Mouse (Mus musculus) right cerebral cortex, postnatal 36 days (tissue): Measurements from ENCODE around the gene Pard3b.

Source experiments
- DNase-seq, 2 experiments: peaks; one replicate each; pipeline ENCODE4 v3.0.0; 2022; ENCODE audit warnings: low spot score in 2 of 2, mixed read lengths in 1 of 2

Pard3b gene

GRCm38 (mm10) chr1:62244191-62244984, 605.8 kb downstream of the Pard3b start:
- no peak for DNase-seq

GRCm38 (mm10) chr1:62252432-62252831, 613.8 kb downstream of the Pard3b start:
- no peak for DNase-seq

GRCm38 (mm10) chr1:62254316-62254715, 615.7 kb downstream of the Pard3b start:
- no peak for DNase-seq

GRCm38 (mm10) chr1:62254888-62255287, 616.3 kb downstream of the Pard3b start:
- no peak for DNase-seq

- DNase-seq: no peak
These were observed 637.8 kb downstream of the Pard3b start for GRCm38 (mm10) chr1:62276466-62276865.

- DNase-seq: no peak
These were observed 640.0 kb downstream of the Pard3b start for GRCm38 (mm10) chr1:62278586-62278985.

GRCm38 (mm10) chr1:62280586-62280985, 642.0 kb downstream of the Pard3b start:
- no peak for DNase-seq

- no peak for DNase-seq
These were observed 644.2 kb downstream of the Pard3b start for GRCm38 (mm10) chr1:62282835-62283234.

GRCm38 (mm10) chr1:62283624-62284023, 645.0 kb downstream of the Pard3b start:
- DNase-seq: no peak

GRCm38 (mm10) chr1:62309376-62309775, 670.8 kb downstream of the Pard3b start:
- no peak for DNase-seq

GRCm38 (mm10) chr1:62325237-62325636, 686.6 kb downstream of the Pard3b start:
- DNase-seq: no peak

- no peak for DNase-seq
These were observed 689.1 kb downstream of the Pard3b start for GRCm38 (mm10) chr1:62327743-62328142.

- DNase-seq: no peak
These were observed 690.2 kb downstream of the Pard3b start for GRCm38 (mm10) chr1:62328808-62329207.

GRCm38 (mm10) chr1:62333016-62333415, 694.4 kb downstream of the Pard3b start:
- DNase-seq: no peak

- DNase-seq: no peak
These were observed 695.6 kb downstream of the Pard3b start for GRCm38 (mm10) chr1:62334196-62334595.

- DNase-seq: no peak
These were observed 701.6 kb downstream of the Pard3b start for GRCm38 (mm10) chr1:62340261-62340660.

GRCm38 (mm10) chr1:62344286-62344685, 705.7 kb downstream of the Pard3b start:
- DNase-seq: no peak

- DNase-seq: no peak
These were observed 709.7 kb downstream of the Pard3b start for GRCm38 (mm10) chr1:62348371-62348770.

- no peak for DNase-seq
These were observed 716.9 kb downstream of the Pard3b start for GRCm38 (mm10) chr1:62355496-62355895.

GRCm38 (mm10) chr1:62374427-62375050, 735.9 kb downstream of the Pard3b start:
- no peak for DNase-seq

- no peak for DNase-seq
These were observed 739.7 kb downstream of the Pard3b start for GRCm38 (mm10) chr1:62378335-62378734.

- DNase-seq: no peak
These were observed 744.3 kb downstream of the Pard3b start for GRCm38 (mm10) chr1:62382807-62383514.

GRCm38 (mm10) chr1:62384241-62384640, 745.6 kb downstream of the Pard3b start:
- no peak for DNase-seq
